Mouse (Mus musculus): ENCODE measurements around the gene Foxc2. TPM values are rescaled to one million over a fixed set of nuclear protein-coding genes. Genes with fewer than 3 reads are reported as not detected.

The Foxc2 gene
- polyA plus RNA-seq, 1 experiment from 2014 or later = 17.0 TPM

DNA sequence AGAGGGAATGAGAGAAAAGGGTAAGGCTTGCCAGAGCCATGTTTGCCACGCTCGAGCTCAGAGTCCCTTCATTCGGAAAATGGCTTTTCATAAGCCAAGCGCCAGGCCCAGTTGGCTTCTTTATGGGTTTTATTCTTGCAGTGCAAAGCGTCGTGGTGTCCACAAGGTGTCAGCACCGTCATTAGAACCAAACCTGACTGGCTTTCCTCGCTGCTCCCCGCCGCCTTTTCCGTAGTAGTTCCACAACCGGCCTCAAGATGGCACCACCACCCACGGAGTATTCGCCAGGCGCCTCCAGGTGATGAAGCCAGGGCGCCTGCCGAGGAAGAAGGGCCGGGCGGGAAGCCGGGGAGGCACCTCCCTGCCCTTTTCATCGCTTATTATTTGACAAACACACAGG is 2.7 kb upstream of the Foxc2 start:
- H3K36me3 ChIP-seq = no peaks in the 10 kb centered on the region

DNA sequence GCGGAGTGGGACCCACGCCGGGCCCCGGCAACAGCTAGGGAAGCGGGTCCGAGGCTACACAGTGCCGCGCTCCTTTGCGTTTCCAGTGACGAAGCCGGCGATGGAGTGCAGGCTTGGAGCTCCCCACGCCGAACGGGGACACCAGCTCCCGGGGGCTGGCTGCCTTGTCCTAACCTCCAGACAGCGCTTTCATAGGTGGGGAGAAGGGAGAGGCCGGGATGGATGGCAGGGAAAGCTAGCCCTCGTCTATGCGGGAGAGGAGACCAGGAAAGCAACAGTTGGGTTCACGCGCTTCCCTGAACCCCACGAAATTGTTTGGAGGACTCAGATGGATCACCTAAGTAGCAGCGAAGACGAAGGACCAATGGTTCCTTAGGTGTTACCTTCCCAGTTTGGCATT is 835 bp upstream of the Foxc2 start:
- ATAC-seq (ENCODE audit: low FRiP score, low read depth) = no peak
- Histone ChIP-seq H3K4me1 (peaks cover 17% of the 10 kb centered on the region), H3K27me3 (replicated peaks) (peaks cover 87% of the 10 kb centered on the region), H3K4me3 (peak overlapping the region; percentile 14; the same call in 1 of the 2 replicates), H3K27ac (no peak overlapping the region), H3K4me2 (replicated peaks) (peak overlapping the region; percentile 44), H3K9ac (no peak overlapping the region), H3K9me3 (no peaks in the 10 kb centered on the region), H3K36me3 (no peaks in the 10 kb centered on the region)
- 1% methylated on average over 25 of the region's 25 CpGs for WGBS

More for the DNA sequence above, 2.7 kb upstream of the Foxc2 start:
- Histone ChIP-seq H3K9me3 (no peaks in the 10 kb centered on the region), H3K9ac (no peak overlapping the region), H3K4me2 (replicated peaks) (peak overlapping the region; percentile 4; the same call in 1 of the 2 replicates), H3K4me1 (peaks cover 17% of the 10 kb centered on the region), H3K27ac (no peak overlapping the region), H3K4me3 (no peak overlapping the region), H3K27me3 (replicated peaks) (peaks cover 69% of the 10 kb centered on the region)
- ATAC-seq (ENCODE audit: low FRiP score, low read depth) = no peak
- 2% methylated on average over 21 of the region's 21 CpGs for WGBS

DNA sequence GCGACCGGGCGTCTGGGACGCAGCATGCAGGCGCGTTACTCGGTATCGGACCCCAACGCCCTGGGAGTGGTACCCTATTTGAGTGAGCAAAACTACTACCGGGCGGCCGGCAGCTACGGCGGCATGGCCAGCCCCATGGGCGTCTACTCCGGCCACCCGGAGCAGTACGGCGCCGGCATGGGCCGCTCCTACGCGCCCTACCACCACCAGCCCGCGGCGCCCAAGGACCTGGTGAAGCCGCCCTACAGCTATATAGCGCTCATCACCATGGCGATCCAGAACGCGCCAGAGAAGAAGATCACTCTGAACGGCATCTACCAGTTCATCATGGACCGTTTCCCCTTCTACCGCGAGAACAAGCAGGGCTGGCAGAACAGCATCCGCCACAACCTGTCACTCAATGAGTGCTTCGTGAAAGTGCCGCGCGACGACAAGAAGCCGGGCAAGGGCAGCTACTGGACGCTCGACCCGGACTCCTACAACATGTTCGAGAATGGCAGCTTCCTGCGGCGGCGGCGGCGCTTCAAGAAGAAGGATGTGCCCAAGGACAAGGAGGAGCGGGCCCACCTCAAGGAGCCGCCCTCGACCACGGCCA is 717 bp downstream of the Foxc2 start:
- Histone ChIP-seq H3K4me3 (peak overlapping the region; percentile 43), H3K27me3 (replicated peaks) (peaks cover 91% of the 10 kb centered on the region), H3K27ac (no peak overlapping the region; the same call in 1 of the 2 replicates), H3K36me3 (no peaks in the 10 kb centered on the region), H3K9me3 (no peaks in the 10 kb centered on the region), H3K4me2 (replicated peaks) (peak overlapping the region; percentile 72), H3K9ac (peak overlapping the region; percentile 58), H3K4me1 (peaks cover 17% of the 10 kb centered on the region)
- WGBS = under 1% methylated on average over 55 of the region's 55 CpGs
- ATAC-seq (ENCODE audit: low FRiP score, low read depth) = no peak

DNA sequence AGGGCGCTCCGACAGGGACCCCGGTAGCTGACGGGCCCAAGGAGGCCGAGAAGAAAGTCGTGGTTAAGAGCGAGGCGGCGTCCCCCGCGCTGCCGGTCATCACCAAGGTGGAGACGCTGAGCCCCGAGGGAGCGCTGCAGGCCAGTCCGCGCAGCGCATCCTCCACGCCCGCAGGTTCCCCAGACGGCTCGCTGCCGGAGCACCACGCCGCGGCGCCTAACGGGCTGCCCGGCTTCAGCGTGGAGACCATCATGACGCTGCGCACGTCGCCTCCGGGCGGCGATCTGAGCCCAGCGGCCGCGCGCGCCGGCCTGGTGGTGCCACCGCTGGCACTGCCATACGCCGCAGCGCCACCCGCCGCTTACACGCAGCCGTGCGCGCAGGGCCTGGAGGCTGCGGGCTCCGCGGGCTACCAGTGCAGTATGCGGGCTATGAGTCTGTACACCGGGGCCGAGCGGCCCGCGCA is 1.2 kb downstream of the Foxc2 start:
- WGBS = under 1% methylated on average over 62 of the region's 62 CpGs
- Histone ChIP-seq H3K4me2 (replicated peaks) (peak overlapping the region; percentile 72), H3K27ac (0 out of 2 replicates have a peak overlapping the region, but pooled peaks have one; percentile 1), H3K4me3 (peak overlapping the region; percentile 43), H3K9me3 (no peaks in the 10 kb centered on the region), H3K9ac (peak overlapping the region; percentile 58), H3K36me3 (no peaks in the 10 kb centered on the region), H3K27me3 (replicated peaks) (peaks cover 93% of the 10 kb centered on the region), H3K4me1 (peaks cover 17% of the 10 kb centered on the region)
- no peak for ATAC-seq (ENCODE audit: low FRiP score, low read depth)

DNA sequence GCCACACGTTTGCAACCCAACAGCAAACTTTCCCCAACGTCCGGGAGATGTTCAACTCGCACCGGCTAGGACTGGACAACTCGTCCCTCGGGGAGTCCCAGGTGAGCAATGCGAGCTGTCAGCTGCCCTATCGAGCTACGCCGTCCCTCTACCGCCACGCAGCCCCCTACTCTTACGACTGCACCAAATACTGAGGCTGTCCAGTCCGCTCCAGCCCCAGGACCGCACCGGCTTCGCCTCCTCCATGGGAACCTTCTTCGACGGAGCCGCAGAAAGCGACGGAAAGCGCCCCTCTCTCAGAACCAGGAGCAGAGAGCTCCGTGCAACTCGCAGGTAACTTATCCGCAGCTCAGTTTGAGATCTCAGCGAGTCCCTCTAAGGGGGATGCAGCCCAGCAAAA is 1.9 kb downstream of the Foxc2 start:
- H3K9ac ChIP-seq = peak overlapping the region; percentile 58; the same call in 1 of the 2 replicates

DNA sequence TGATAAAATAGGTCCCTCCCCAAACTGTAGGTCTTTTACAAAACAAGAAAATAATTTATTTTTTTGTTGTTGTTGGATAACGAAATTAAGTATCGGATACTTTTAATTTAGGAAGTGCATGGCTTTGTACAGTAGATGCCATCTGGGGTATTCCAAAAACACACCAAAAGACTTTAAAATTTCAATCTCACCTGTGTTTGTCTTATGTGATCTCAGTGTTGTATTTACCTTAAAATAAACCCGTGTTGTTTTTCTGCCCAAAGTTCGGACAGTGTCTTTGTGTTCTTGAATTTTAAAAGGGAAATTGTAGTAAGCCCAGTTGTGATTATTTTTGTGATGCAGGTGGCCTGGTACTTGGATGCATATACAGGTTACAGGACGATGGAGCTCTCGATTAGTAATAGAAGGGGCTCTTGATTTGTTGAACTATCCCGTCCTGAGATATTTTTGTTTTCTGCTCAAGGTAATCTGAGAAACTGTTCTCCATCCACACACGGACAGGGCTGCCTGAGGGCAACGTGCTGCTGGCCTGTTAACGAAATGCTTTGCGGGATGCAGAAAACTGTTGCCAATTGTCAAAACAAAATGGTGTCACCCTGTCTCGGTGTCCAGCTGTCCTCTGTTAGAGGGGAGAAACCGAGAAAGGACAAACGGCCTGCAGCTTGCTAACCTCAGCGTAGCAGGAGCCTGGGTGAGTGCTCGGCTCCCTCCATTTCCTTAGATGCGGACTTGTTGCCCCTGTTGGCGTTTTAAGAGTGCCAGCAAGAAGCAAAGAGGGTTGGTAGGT is 2.9 kb downstream of the Foxc2 start:
- Histone ChIP-seq H3K4me1 (peaks cover 16% of the 10 kb centered on the region), H3K4me2 (replicated peaks) (peak overlapping the region; percentile 38; the same call in 1 of the 2 replicates), H3K9me3 (no peaks in the 10 kb centered on the region), H3K36me3 (no peaks in the 10 kb centered on the region), H3K27me3 (replicated peaks) (peaks cover 98% of the 10 kb centered on the region), H3K27ac (no peak overlapping the region), H3K4me3 (peak overlapping the region; percentile 32), H3K9ac (0 out of 2 replicates have a peak overlapping the region, but pooled peaks have one; percentile 58)
- no peak for ATAC-seq (ENCODE audit: low FRiP score, low read depth)
- 2% methylated on average over 18 of the region's 18 CpGs for WGBS

More for the DNA sequence above, 1.9 kb downstream of the Foxc2 start:
- no peak for ATAC-seq (ENCODE audit: low FRiP score, low read depth)
- peak overlapping the region; percentile 43 for H3K4me3 ChIP-seq
- no peaks in the 10 kb centered on the region for H3K36me3 ChIP-seq
- H3K27me3 ChIP-seq (replicated peaks) = peaks cover 94% of the 10 kb centered on the region
- H3K27ac ChIP-seq = 0 out of 2 replicates have a peak overlapping the region, but pooled peaks have one; percentile 1
- peak overlapping the region; percentile 72 for H3K4me2 ChIP-seq (replicated peaks)
- H3K9me3 ChIP-seq = no peaks in the 10 kb centered on the region
- WGBS = 2% methylated on average over 28 of the region's 28 CpGs
- peaks cover 19% of the 10 kb centered on the region for H3K4me1 ChIP-seq

DNA sequence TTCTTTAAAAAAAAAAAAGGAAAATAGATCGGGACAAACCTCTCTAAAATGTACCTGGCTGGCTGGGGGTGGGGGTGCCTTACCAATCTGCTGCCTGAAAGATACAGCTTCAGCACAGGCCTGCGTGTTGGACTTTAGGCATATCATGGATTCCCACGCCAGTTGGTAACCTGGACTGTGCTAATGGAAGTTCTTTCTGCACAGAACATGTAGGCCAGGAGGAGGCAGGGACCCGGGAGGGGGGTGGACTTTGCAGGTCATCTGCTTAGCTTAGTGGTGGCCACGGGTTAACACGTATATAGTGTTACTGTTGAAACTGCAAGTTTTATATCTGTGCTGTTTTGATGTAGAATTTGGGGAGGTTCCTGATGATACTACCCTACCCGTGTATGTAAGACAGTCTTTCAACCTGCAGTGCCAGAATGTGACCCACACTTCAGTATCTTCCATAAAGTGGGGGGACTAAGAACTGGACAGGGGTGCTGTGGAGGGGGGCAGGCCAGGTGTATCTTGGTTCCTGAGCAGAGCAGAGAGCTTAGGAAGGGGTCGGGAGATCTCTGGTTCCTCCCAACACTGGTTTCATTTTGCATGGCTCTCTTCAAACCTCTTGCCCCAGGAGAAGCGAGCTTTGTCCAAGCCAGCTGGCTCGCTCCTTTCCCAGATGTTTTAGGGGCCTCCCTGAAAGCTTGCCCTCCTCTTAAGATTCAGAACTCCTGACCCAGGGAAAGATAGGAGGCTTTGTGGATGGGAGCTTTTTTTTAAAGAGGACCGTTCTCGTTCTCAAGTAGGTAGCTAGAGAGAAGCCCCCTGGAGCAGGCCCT is 3.9 kb downstream of the Foxc2 start:
- Histone ChIP-seq H3K4me1 (peaks cover 21% of the 10 kb centered on the region), H3K4me3 (peak overlapping the region; percentile 32), H3K9me3 (0 out of 2 replicates have a peak, but pooled peaks cover 3% of the 10 kb centered on the region), H3K36me3 (no peaks in the 10 kb centered on the region), H3K27me3 (replicated peaks) (peaks cover 98% of the 10 kb centered on the region), H3K9ac (no peak overlapping the region), H3K27ac (no peak overlapping the region), H3K4me2 (replicated peaks) (peak overlapping the region; percentile 38)
- WGBS = 2% methylated on average over 12 of the region's 12 CpGs
- no peak for ATAC-seq (ENCODE audit: low FRiP score, low read depth)

DNA sequence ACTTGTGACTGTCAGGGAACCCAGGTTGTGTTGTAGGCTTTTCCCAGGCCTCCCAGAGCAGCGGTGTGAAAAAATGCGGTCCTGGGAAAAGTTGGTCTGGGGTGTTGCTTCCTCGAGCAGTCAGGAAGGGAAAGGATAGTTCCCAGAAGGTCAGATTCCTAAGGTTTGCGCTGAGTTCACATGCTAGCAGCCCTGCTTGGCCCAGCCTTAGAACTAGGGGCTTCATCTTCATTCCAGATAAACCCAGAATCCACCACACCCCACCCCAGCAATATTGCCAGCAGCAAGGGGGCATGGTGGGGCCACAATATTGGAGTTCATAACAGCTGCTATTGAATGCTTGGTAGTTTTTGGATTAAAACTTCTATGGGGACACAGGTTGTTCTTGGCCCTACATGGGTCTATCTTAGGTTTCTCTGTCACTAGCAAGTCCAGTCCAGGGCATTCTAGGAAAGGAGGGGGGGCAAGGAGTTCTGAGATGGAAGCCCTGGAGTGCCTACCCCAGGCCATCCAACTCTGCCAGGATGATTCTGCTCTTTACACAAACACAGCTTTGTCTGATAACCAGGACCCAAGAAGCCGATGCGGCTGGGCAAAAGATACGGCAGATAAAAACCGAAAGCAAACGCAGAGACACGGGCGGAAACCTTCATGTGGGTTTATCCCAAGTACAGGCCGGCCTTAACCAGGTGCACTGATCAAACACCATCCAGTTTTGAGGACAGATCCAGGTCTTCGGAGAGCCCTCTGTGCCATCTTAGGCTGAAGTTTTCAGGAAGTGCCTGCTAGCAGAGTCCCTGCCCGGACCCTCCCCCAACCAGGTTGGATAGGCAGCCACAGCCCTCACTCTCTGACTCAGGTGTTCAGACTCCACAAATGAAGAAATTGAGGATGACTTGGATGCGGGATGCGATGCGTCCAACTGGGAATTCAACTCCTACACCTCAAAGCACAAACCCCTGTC is 4.8 kb downstream of the Foxc2 start:
- Histone ChIP-seq H3K27ac (no peak overlapping the region), H3K4me2 (replicated peaks) (peak overlapping the region; percentile 38), H3K4me3 (peak overlapping the region; percentile 32), H3K9me3 (0 out of 2 replicates have a peak, but pooled peaks cover 3% of the 10 kb centered on the region), H3K27me3 (replicated peaks) (peaks cover 99% of the 10 kb centered on the region), H3K36me3 (no peaks in the 10 kb centered on the region), H3K4me1 (peaks cover 23% of the 10 kb centered on the region), H3K9ac (no peak overlapping the region)
- ATAC-seq (ENCODE audit: low FRiP score, low read depth) = no peak
- 4% methylated on average over 17 of the region's 17 CpGs for WGBS

DNA sequence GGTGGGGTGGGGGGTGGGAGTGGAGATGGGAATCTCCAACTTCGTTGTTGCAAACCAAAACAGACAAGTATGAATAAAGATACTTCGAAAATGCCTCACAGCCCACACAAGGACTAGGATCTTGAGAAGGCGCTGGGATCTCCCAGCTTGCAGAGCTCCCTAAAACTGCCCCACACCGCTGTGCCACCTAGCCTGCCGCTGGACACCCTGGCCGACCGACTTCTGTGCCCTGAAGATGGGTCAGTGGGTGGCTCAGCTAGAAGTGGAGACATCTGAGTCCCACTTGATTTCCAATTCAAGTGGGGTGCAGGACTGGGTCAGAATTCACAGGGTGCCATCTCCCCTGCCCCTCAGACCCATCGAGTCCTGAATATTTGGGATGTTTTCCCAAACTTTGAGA is 5.7 kb downstream of the Foxc2 start:
- H3K4me2 ChIP-seq (replicated peaks) = peak overlapping the region; percentile 38; the same call in 1 of the 2 replicates
- H3K27me3 ChIP-seq (replicated peaks) = peaks cover 100% of the 10 kb centered on the region
- no peak overlapping the region for H3K27ac ChIP-seq
- 0 out of 2 replicates have a peak, but pooled peaks cover 3% of the 10 kb centered on the region for H3K9me3 ChIP-seq
- H3K36me3 ChIP-seq = no peaks in the 10 kb centered on the region
- ATAC-seq (ENCODE audit: low FRiP score, low read depth) = no peak
- peaks cover 16% of the 10 kb centered on the region; the same call in 1 of the 2 replicates for H3K4me1 ChIP-seq
- 3% methylated on average over 8 of the region's 8 CpGs for WGBS
- no peak overlapping the region for H3K4me3 ChIP-seq
- H3K9ac ChIP-seq = no peak overlapping the region

DNA sequence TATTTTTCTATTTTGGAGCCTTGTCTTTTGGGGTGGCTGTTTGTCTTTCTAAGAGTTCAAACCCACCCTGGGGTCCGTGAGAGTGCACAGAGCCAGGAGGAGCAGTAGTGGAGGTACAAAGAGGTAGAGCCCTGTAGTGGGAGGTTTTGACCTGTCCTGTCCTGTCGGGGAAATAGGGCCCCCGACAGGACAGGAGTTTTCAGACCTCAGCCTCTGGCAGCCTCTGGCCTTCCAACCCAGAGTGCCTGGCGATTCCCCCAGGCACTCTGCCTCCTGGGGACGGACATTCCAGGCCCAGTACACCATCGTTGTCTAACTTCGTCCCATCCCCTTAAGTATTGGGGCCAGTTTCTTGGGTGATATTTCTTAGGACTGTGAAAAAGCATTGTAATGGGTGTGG is 6.4 kb downstream of the Foxc2 start:
- WGBS = 2% methylated on average over 7 of the region's 7 CpGs
- 0 out of 2 replicates have a peak overlapping the region, but pooled peaks have one; percentile 3 for H3K4me2 ChIP-seq (replicated peaks)

DNA sequence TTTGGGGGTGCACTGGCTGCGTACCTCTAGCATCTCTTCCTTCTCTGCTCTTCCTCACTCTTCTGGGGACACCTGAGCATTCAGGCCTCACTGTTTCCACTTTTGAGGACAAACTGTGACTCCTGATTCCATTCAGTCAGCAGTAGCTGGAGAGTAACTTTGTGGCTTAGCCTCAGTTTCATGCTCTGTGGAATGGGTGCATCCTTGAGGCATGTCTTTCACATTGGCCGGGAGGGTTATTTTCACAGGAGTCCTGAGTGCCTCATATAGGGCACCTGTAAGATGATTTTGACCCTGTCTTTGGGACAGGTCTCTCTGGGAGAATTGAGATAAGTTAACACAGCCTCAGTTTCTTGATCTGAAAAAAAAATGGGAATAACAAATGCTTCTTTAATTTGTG is 7.1 kb downstream of the Foxc2 start:
- 0 out of 2 replicates have a peak, but pooled peaks cover 3% of the 10 kb centered on the region for H3K9me3 ChIP-seq
- H3K4me1 ChIP-seq = peaks cover 14% of the 10 kb centered on the region; the same call in 1 of the 2 replicates
- no peak overlapping the region for H3K4me3 ChIP-seq
- WGBS = 45% methylated on average over 2 of the region's 2 CpGs
- no peak overlapping the region for H3K9ac ChIP-seq
- H3K27ac ChIP-seq = no peak overlapping the region
- no peak overlapping the region for H3K4me2 ChIP-seq (replicated peaks)
- ATAC-seq (ENCODE audit: low FRiP score, low read depth) = no peak
- no peaks in the 10 kb centered on the region for H3K36me3 ChIP-seq
- H3K27me3 ChIP-seq (replicated peaks) = peaks cover 100% of the 10 kb centered on the region

More for the DNA sequence above, 6.4 kb downstream of the Foxc2 start:
- no peak overlapping the region for H3K9ac ChIP-seq
- H3K27me3 ChIP-seq (replicated peaks) = peaks cover 100% of the 10 kb centered on the region
- H3K27ac ChIP-seq = no peak overlapping the region
- peaks cover 12% of the 10 kb centered on the region; the same call in 1 of the 2 replicates for H3K4me1 ChIP-seq
- H3K9me3 ChIP-seq = 0 out of 2 replicates have a peak, but pooled peaks cover 3% of the 10 kb centered on the region
- no peak for ATAC-seq (ENCODE audit: low FRiP score, low read depth)
- no peaks in the 10 kb centered on the region for H3K36me3 ChIP-seq
- H3K4me3 ChIP-seq = no peak overlapping the region
